In genomic region chr2:30286192-30287026, GRCm38 (mm10) we compare ENCODE assay signal across 8 mouse cellular contexts. TPM values are rescaled to one million over a fixed set of nuclear protein-coding genes. Genes with fewer than 3 reads are reported as not detected.
DNase-seq lines count a peak whose midpoint lies in the region; ATAC-seq and TF ChIP-seq lines count a peak whose summit lies in the region.

TSS of gene Dolk (minus strand) at chr2:30286334.
TSS of gene Nup188 (plus strand) at chr2:30286397.

- peak within 1 kb of the TSS; percentile 98 for H3K4me2 ChIP-seq in embryonic facial prominence, embryonic 13.5 days
- peak within 1 kb of the TSS; percentile 78 for H3K4me2 ChIP-seq in limb, embryonic 13.5 days (replicated peaks)
- peak within 1 kb of the TSS; percentile 91 for H3K4me2 ChIP-seq in midbrain, embryonic 16.5 days (ENCODE audit: low read length)

- TF ChIP-seq CTCF in heart, adult 2 months (IDR thresholded peaks at IDR 0.05) = no peak

- intact Hi-C loops in heart, adult 2 months (cut with DNase I) = loop anchor here (5.0 kb wide), 2 partner anchors 114 to 154 kb away; partner anchors contain the start of genes Endog and Tbc1d13

- H3K4me3 ChIP-seq in embryonic facial prominence, embryonic 13.5 days = peak within 1 kb of the TSS; percentile 89
- peak within 1 kb of the TSS; percentile 89 for H3K4me3 ChIP-seq in heart, adult 2 months
- H3K4me3 ChIP-seq in limb, embryonic 13.5 days = peak within 1 kb of the TSS; percentile 85
- H3K4me3 ChIP-seq in midbrain, embryonic 16.5 days (ENCODE audit: low read depth, low read length) = peak within 1 kb of the TSS; percentile 90

- DNase-seq in 3134 (ENCODE audit: extremely low read depth, insufficient read length, low spot score) = peak; percentile 86
- DNase-seq in adrenal gland, postnatal 36 days = peak; percentile 99
- DNase-seq in heart, adult 2 months = peak; percentile 95 to 98
- DNase-seq in kidney, adult 8-10 months = peak; percentile 93 to 96
- DNase-seq in spleen, postnatal 10 days (ENCODE audit: low spot score in 2 of 2) = peak; percentile 98 to 99

- H3K27ac ChIP-seq in embryonic facial prominence, embryonic 13.5 days = peak within 1 kb of the TSS; percentile 81
- H3K27ac ChIP-seq in heart, adult 2 months = peak within 1 kb of the TSS; percentile 78
- peak within 1 kb of the TSS; percentile 76 for H3K27ac ChIP-seq in limb, embryonic 13.5 days
- H3K27ac ChIP-seq in midbrain, embryonic 16.5 days (ENCODE audit: low read length) = peak within 1 kb of the TSS; percentile 67

- H3K9ac ChIP-seq in embryonic facial prominence, embryonic 13.5 days = peak within 1 kb of the TSS; percentile 94
- peak within 1 kb of the TSS; percentile 90 for H3K9ac ChIP-seq in heart, adult 2 months (ENCODE audit: low read depth, low read length)
- peak within 1 kb of the TSS; percentile 95 for H3K9ac ChIP-seq in limb, embryonic 13.5 days
- H3K9ac ChIP-seq in midbrain, embryonic 16.5 days (ENCODE audit: low read depth, low read length) = peak within 1 kb of the TSS; percentile 89

- ATAC-seq in embryonic facial prominence, embryonic 13.5 days (ENCODE audit: insufficient number of reproducible peaks, insufficient read depth, low FRiP score, low TSS enrichment, low read depth) = peak; percentile 90
- ATAC-seq in limb, embryonic 13.5 days (ENCODE audit: low FRiP score, low read depth) = peak; percentile 92
- peak; percentile 90 for ATAC-seq in midbrain, embryonic 16.5 days

- peaks cover 30% of the 10 kb centered on the region for H3K36me3 ChIP-seq in embryonic facial prominence, embryonic 13.5 days
- no peaks in the 10 kb centered on the region for H3K36me3 ChIP-seq in heart, adult 2 months (ENCODE audit: control insufficient read depth, insufficient read depth, low read length)
- H3K36me3 ChIP-seq in limb, embryonic 13.5 days = peaks cover 20% of the 10 kb centered on the region
- 0 out of 2 replicates have a peak, but pooled peaks cover 2% of the 10 kb centered on the region for H3K36me3 ChIP-seq in midbrain, embryonic 16.5 days (ENCODE audit: control insufficient read depth, insufficient read depth, low read length)

- H3K4me1 ChIP-seq in embryonic facial prominence, embryonic 13.5 days = peaks cover 24% of the 10 kb centered on the region
- peaks cover 2% of the 10 kb centered on the region; the same call in 1 of the 2 replicates for H3K4me1 ChIP-seq in heart, adult 2 months (ENCODE audit: control insufficient read depth, insufficient read depth, low read length)
- H3K4me1 ChIP-seq in limb, embryonic 13.5 days = peaks cover 20% of the 10 kb centered on the region
- H3K4me1 ChIP-seq in midbrain, embryonic 16.5 days (ENCODE audit: control insufficient read depth, insufficient read depth, low read length) = peaks cover 17% of the 10 kb centered on the region

- TF ChIP-seq POLR2A in heart, adult 2 months (IDR thresholded peaks at IDR 0.05; ENCODE audit: insufficient read depth, low read depth, low read length) = peak; percentile 94

- 0 out of 2 replicates have a peak, but pooled peaks have one; percentile 56 for TF ChIP-seq EP300 in heart, adult 2 months (IDR thresholded peaks at IDR 0.05; ENCODE audit: insufficient read depth, low read depth, low read length)

- H3K9me3 ChIP-seq in embryonic facial prominence, embryonic 13.5 days = no peaks in the 10 kb centered on the region
- no peaks in the 10 kb centered on the region for H3K9me3 ChIP-seq in limb, embryonic 13.5 days
- H3K9me3 ChIP-seq in midbrain, embryonic 16.5 days (replicated peaks; ENCODE audit: control insufficient read depth, low read length, poor library complexity, severe bottlenecking) = no peaks in the 10 kb centered on the region

- H3K79me2 ChIP-seq in heart, adult 2 months (replicated peaks; ENCODE audit: control insufficient read depth, insufficient read depth, low read length) = peaks cover 1% of the 10 kb centered on the region

- no peaks in the 10 kb centered on the region for H3K27me3 ChIP-seq in embryonic facial prominence, embryonic 13.5 days
- H3K27me3 ChIP-seq in heart, adult 2 months (ENCODE audit: control insufficient read depth, insufficient read depth, low read length) = no peaks in the 10 kb centered on the region
- no peaks in the 10 kb centered on the region for H3K27me3 ChIP-seq in limb, embryonic 13.5 days
- H3K27me3 ChIP-seq in midbrain, embryonic 16.5 days (ENCODE audit: control insufficient read depth, insufficient read depth, low read depth, low read length) = no peaks in the 10 kb centered on the region

- WGBS in embryonic facial prominence, embryonic 13.5 days = under 1% methylated on average over 57 of the region's 68 CpGs
- 1% methylated on average over 68 of the region's 68 CpGs for WGBS in heart, adult 2 months
- under 1% methylated on average over 51 of the region's 68 CpGs for WGBS in limb, embryonic 13.5 days
- WGBS in midbrain, embryonic 16.5 days = under 1% methylated on average over 65 of the region's 68 CpGs

RNA-seq across cellular contexts. Expression of gene Dolk, which starts in this region (rescaled TPM):
- total RNA-seq in adrenal gland, postnatal 36 days (2021) = 10 to 100 TPM; 42.8 to 51.3 TPM
- 29.0 and 30.5 TPM in 2 replicates for polyA plus RNA-seq in embryonic facial prominence, embryonic 13.5 days (2015; fragmentation: Nextera tagmentation; extraction: Ambion mirVana)
- 10 to 100 TPM; 21.6 to 25.3 TPM for total RNA-seq in heart, adult 2 months (2021)
- polyA plus RNA-seq in heart, adult 2 months (2012; rRNA removed) = 23.9 and 35.1 TPM in 2 replicates
- polyA plus RNA-seq in limb, embryonic 13.5 days (2015; fragmentation: Nextera tagmentation; extraction: Ambion mirVana) = 30.8 and 32.0 TPM in 2 replicates
- polyA plus RNA-seq in midbrain, embryonic 16.5 days (2015; fragmentation: Nextera tagmentation; extraction: Ambion mirVana) = 38.0 and 40.9 TPM in 2 replicates

RNA-seq across cellular contexts. Expression of gene Nup188, which starts in this region (rescaled TPM):
- 10 to 100 TPM; 33.9 to 35.9 TPM for total RNA-seq in adrenal gland, postnatal 36 days (2021)
- 36.5 and 40.7 TPM in 2 replicates for polyA plus RNA-seq in embryonic facial prominence, embryonic 13.5 days (2015; fragmentation: Nextera tagmentation; extraction: Ambion mirVana)
- total RNA-seq in heart, adult 2 months (2021) = 10 to 100 TPM; 15.3 to 16.9 TPM
- 15.3 and 18.4 TPM in 2 replicates for polyA plus RNA-seq in heart, adult 2 months (2012; rRNA removed)
- polyA plus RNA-seq in limb, embryonic 13.5 days (2015; fragmentation: Nextera tagmentation; extraction: Ambion mirVana) = 33.7 and 41.2 TPM in 2 replicates
- polyA plus RNA-seq in midbrain, embryonic 16.5 days (2015; fragmentation: Nextera tagmentation; extraction: Ambion mirVana) = 18.9 and 19.6 TPM in 2 replicates

Comparison
In these comparisons a context has a peak if more than half of its experiments do, and no peak if none do; other contexts are left out.
1. Peak in every context shown above with its lines: DNase-seq, ATAC-seq, H3K4me3 ChIP-seq and H3K27ac ChIP-seq.